Mouse (Mus musculus) fibroblast of lung, adult 2 months (primary cell): ENCODE measurements around the gene Erbb3.
"Not testable (repeated sequence)": the region's sequence is repeated elsewhere in the genome, so short reads cannot be mapped to it uniquely, and the experiment has no call there.

Experiments
- DNase-seq: peaks from one replicate; pipeline ENCODE4 v3.0.0-alpha.2; 2011; ENCODE audit warnings: low read depth

The Erbb3 gene

GRCm38 (mm10) chr10:128589464-128590192 is at the start of gene Erbb3:
Gene Erbb3 (minus strand): TSS chr10:128589652.
- peak; percentile 21 for DNase-seq

GRCm38 (mm10) chr10:128637011-128637410 is 47.6 kb upstream of the Erbb3 start:
- DNase-seq: no peak

GRCm38 (mm10) chr10:128636561-128636960 is 47.1 kb upstream of the Erbb3 start:
- no peak for DNase-seq

- no peak for DNase-seq
Observed at GRCm38 (mm10) chr10:128635697-128636096, 46.2 kb upstream of the Erbb3 start.

GRCm38 (mm10) chr10:128631571-128631970 is 42.1 kb upstream of the Erbb3 start:
- no peak for DNase-seq

GRCm38 (mm10) chr10:128630306-128630705 is 40.9 kb upstream of the Erbb3 start:
- not testable (repeated sequence) for DNase-seq

GRCm38 (mm10) chr10:128629746-128630145 is 40.3 kb upstream of the Erbb3 start:
- DNase-seq: no peak

GRCm38 (mm10) chr10:128627398-128628317 is 38.2 kb upstream of the Erbb3 start:
- no peak for DNase-seq

GRCm38 (mm10) chr10:128626311-128627310 is 37.2 kb upstream of the Erbb3 start, which contains the start of gene Rps26:
Gene Rps26 (minus strand): TSS chr10:128626747.
- DNase-seq: peak; percentile 99

- no peak for DNase-seq
Observed at GRCm38 (mm10) chr10:128625287-128625894, 35.9 kb upstream of the Erbb3 start.

- not testable (repeated sequence) for DNase-seq
Observed at GRCm38 (mm10) chr10:128623106-128623613, 33.7 kb upstream of the Erbb3 start.

GRCm38 (mm10) chr10:128622702-128623101 is 33.2 kb upstream of the Erbb3 start:
- no peak for DNase-seq

- no peak for DNase-seq
Observed at GRCm38 (mm10) chr10:128621986-128622520, 32.6 kb upstream of the Erbb3 start.

GRCm38 (mm10) chr10:128620241-128620640 is 30.8 kb upstream of the Erbb3 start:
- no peak for DNase-seq

GRCm38 (mm10) chr10:128619148-128619547 is 29.7 kb upstream of the Erbb3 start:
- DNase-seq: not testable (repeated sequence)

- DNase-seq: no peak
Observed at GRCm38 (mm10) chr10:128618570-128618969, 29.1 kb upstream of the Erbb3 start.

GRCm38 (mm10) chr10:128615798-128616448 is 26.5 kb upstream of the Erbb3 start:
- not testable (repeated sequence) for DNase-seq

- no peak for DNase-seq
Observed at GRCm38 (mm10) chr10:128614934-128615333, 25.5 kb upstream of the Erbb3 start.

- DNase-seq: not testable (repeated sequence)
Observed at GRCm38 (mm10) chr10:128613820-128614219, 24.4 kb upstream of the Erbb3 start.

GRCm38 (mm10) chr10:128613154-128613440 is 23.6 kb upstream of the Erbb3 start:
- no peak for DNase-seq
